Mouse (Mus musculus): ENCODE measurements around the gene Gon4l. TPM values are rescaled to one million over a fixed set of nuclear protein-coding genes. Genes with fewer than 3 reads are reported as not detected.
A peak's percentile ranks its signal among the peaks of the same experiment; 100 is the strongest.
"Not testable (repeated sequence)": the region's sequence is repeated elsewhere in the genome, so short reads cannot be mapped to it uniquely, and the experiment has no call there.

The Gon4l gene
- polyA plus RNA-seq, 1 experiment from 2014 or later = 13.6 TPM

- peak overlapping the region; percentile 47; the same call in 1 of the 2 replicates for H3K27ac ChIP-seq (replicated peaks; ENCODE audit: low read depth, low read length)
- WGBS = 9% methylated on average over 20 of the region's 28 CpGs
- not testable (repeated sequence) for H3K36me3 ChIP-seq (replicated peaks; ENCODE audit: control insufficient read depth, insufficient read depth, low read depth, low read length); H3K9me3 ChIP-seq (replicated peaks; ENCODE audit: control insufficient read depth, low read length); H3K27me3 ChIP-seq (ENCODE audit: control insufficient read depth, insufficient read depth, low read length); H3K4me1 ChIP-seq (ENCODE audit: control insufficient read depth, insufficient read depth, low read length)
- peak overlapping the region; percentile 13; the same call in 1 of the 2 replicates for H3K9ac ChIP-seq (replicated peaks; ENCODE audit: low read length)
- peak overlapping the region; percentile 18; the same call in 1 of the 2 replicates for H3K4me3 ChIP-seq (ENCODE audit: low read depth, low read length)
- DNase-seq (ENCODE audit: low spot score) (peak; percentile 48), ATAC-seq (replicated peaks; ENCODE audit: insufficient number of reproducible peaks, low FRiP score, low TSS enrichment, low read depth) (peak; percentile 77)
- H3K4me2 ChIP-seq (ENCODE audit: low read depth, low read length) = peak overlapping the region; percentile 36
Observed at GRCm38 (mm10) chr3:88831177-88832121, 3.6 kb upstream of the Gon4l start.

- not testable (repeated sequence) for H3K27me3 ChIP-seq (ENCODE audit: control insufficient read depth, insufficient read depth, low read length); H3K9ac ChIP-seq (replicated peaks; ENCODE audit: low read length); H3K4me3 ChIP-seq (ENCODE audit: low read depth, low read length); H3K4me1 ChIP-seq (ENCODE audit: control insufficient read depth, insufficient read depth, low read length); H3K4me2 ChIP-seq (ENCODE audit: low read depth, low read length); H3K9me3 ChIP-seq (replicated peaks; ENCODE audit: control insufficient read depth, low read length); H3K27ac ChIP-seq (replicated peaks; ENCODE audit: low read depth, low read length); H3K36me3 ChIP-seq (replicated peaks; ENCODE audit: control insufficient read depth, insufficient read depth, low read depth, low read length)
- ATAC-seq (replicated peaks; ENCODE audit: insufficient number of reproducible peaks, low FRiP score, low TSS enrichment, low read depth) = peak; percentile 37; the same call in 1 of the 2 replicates
- peak; percentile 75 for DNase-seq (ENCODE audit: low spot score)
- 2% methylated on average over 14 of the region's 14 CpGs for WGBS
Observed at GRCm38 (mm10) chr3:88832388-88832787, 2.6 kb upstream of the Gon4l start.

- H3K36me3 ChIP-seq (replicated peaks; ENCODE audit: control insufficient read depth, insufficient read depth, low read depth, low read length) = no peaks in the 10 kb centered on the region; the same call in 1 of the 2 replicates
- H3K4me3 ChIP-seq (ENCODE audit: low read depth, low read length) = no peak overlapping the region
- H3K9me3 ChIP-seq (replicated peaks; ENCODE audit: control insufficient read depth, low read length) = no peaks in the 10 kb centered on the region
- no peaks in the 10 kb centered on the region for H3K27me3 ChIP-seq (ENCODE audit: control insufficient read depth, insufficient read depth, low read length)
- no peak overlapping the region for H3K9ac ChIP-seq (replicated peaks; ENCODE audit: low read length)
- H3K4me2 ChIP-seq (ENCODE audit: low read depth, low read length) = no peak overlapping the region
- no peak overlapping the region for H3K27ac ChIP-seq (replicated peaks; ENCODE audit: low read depth, low read length)
- ATAC-seq (replicated peaks; ENCODE audit: insufficient number of reproducible peaks, low FRiP score, low TSS enrichment, low read depth) = no peak
- no peaks in the 10 kb centered on the region for H3K4me1 ChIP-seq (ENCODE audit: control insufficient read depth, insufficient read depth, low read length)
- 90% methylated on average over 4 of the region's 4 CpGs for whole genome bisulfite sequencing
- no peak for DNase-seq (ENCODE audit: low spot score)
Observed at GRCm38 (mm10) chr3:88849172-88849571, 14.1 kb downstream of the Gon4l start.

DNA sequence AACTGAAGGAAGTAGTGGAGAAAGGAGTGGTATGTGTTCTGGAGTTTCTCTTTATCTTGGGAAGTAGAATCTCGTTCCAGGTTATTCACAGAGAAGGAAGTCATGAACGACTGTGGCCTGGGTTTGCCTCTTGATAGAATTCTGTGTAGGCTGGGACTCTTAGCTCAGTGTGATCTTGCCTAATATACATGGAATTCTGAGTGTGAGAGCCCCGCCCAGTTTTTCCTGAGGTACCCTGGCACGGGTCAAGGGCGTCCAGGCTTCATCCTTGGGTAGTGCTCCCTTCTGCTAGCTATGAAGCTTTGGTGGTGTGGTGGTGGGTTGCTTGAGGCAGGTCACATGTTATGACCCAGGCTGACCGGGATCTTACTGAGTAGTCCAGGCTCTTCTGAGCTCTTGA, 20.8 kb downstream of the Gon4l start:
- Histone ChIP-seq H3K27ac (replicated peaks; ENCODE audit: low read depth, low read length) (no peak overlapping the region), H3K9ac (replicated peaks; ENCODE audit: low read length) (no peak overlapping the region), H3K36me3 (replicated peaks; ENCODE audit: control insufficient read depth, insufficient read depth, low read depth, low read length) (peaks cover 5% of the 10 kb centered on the region; the same call in 1 of the 2 replicates), H3K4me1 (ENCODE audit: control insufficient read depth, insufficient read depth, low read length) (no peaks in the 10 kb centered on the region), H3K4me3 (ENCODE audit: low read depth, low read length) (no peak overlapping the region), H3K27me3 (ENCODE audit: control insufficient read depth, insufficient read depth, low read length) (no peaks in the 10 kb centered on the region), H3K9me3 (replicated peaks; ENCODE audit: control insufficient read depth, low read length) (no peaks in the 10 kb centered on the region), H3K4me2 (ENCODE audit: low read depth, low read length) (no peak overlapping the region)
- DNase-seq (ENCODE audit: low spot score) = no peak
- WGBS = 89% methylated on average over 6 of the region's 6 CpGs
- ATAC-seq (replicated peaks; ENCODE audit: insufficient number of reproducible peaks, low FRiP score, low TSS enrichment, low read depth) = no peak

DNA sequence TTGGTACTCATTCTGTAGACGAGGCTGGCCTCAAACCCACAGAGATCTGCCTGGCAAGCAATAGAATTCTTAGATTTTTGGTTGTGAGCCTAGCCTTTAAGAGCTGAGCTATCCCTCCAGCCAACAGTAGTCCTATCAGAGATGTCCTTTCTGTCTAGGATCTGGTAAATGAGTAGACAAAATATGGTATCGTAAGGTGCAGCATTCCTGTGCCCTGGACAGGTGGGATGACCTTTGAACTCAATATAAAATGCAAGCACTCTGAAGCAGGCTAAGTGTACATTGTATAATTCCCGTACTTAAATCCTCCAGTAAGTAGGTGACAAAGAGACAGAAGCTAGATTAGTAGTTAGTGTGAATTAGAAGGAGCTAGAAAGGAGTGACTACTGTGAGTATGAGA, 27.1 kb downstream of the Gon4l start:
- Histone ChIP-seq H3K36me3 (replicated peaks; ENCODE audit: control insufficient read depth, insufficient read depth, low read depth, low read length) (peaks cover 6% of the 10 kb centered on the region; the same call in 1 of the 2 replicates), H3K4me3 (ENCODE audit: low read depth, low read length) (no peak overlapping the region), H3K9ac (replicated peaks; ENCODE audit: low read length) (no peak overlapping the region), H3K27ac (replicated peaks; ENCODE audit: low read depth, low read length) (no peak overlapping the region), H3K9me3 (replicated peaks; ENCODE audit: control insufficient read depth, low read length) (no peaks in the 10 kb centered on the region), H3K4me2 (ENCODE audit: low read depth, low read length) (no peak overlapping the region), H3K4me1 (ENCODE audit: control insufficient read depth, insufficient read depth, low read length) (no peaks in the 10 kb centered on the region), H3K27me3 (ENCODE audit: control insufficient read depth, insufficient read depth, low read length) (no peaks in the 10 kb centered on the region)
- 91% methylated on average over 3 of the region's 3 CpGs for WGBS
- DNase-seq (ENCODE audit: low spot score) (no peak), ATAC-seq (replicated peaks; ENCODE audit: insufficient number of reproducible peaks, low FRiP score, low TSS enrichment, low read depth) (no peak)

DNA sequence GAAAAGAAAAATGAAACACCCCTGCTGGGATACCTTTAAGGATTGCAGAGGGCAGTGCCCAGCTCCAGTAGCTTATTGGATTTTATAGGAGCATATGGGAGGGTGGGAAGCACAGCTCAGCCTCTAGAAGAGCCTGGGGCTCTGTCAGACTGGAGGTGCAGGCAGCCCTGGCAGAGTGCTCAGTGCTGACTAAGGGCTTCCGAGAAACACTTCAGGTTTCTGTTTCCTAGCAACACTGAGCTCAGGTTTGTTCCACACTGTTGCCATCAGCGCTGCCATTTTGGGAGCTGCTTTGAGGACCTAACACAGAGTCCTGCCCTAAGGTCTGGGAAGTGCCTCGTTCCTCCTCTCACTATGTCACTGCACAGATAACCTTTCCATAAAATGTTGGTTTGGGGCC, 31.7 kb downstream of the Gon4l start:
- H3K27ac ChIP-seq (replicated peaks; ENCODE audit: low read depth, low read length); H3K4me1 ChIP-seq (ENCODE audit: control insufficient read depth, insufficient read depth, low read length); H3K27me3 ChIP-seq (ENCODE audit: control insufficient read depth, insufficient read depth, low read length); H3K4me3 ChIP-seq (ENCODE audit: low read depth, low read length); H3K4me2 ChIP-seq (ENCODE audit: low read depth, low read length); H3K36me3 ChIP-seq (replicated peaks; ENCODE audit: control insufficient read depth, insufficient read depth, low read depth, low read length); DNase-seq (ENCODE audit: low spot score); ATAC-seq (replicated peaks; ENCODE audit: insufficient number of reproducible peaks, low FRiP score, low TSS enrichment, low read depth); H3K9ac ChIP-seq (replicated peaks; ENCODE audit: low read length); H3K9me3 ChIP-seq (replicated peaks; ENCODE audit: control insufficient read depth, low read length): not testable (repeated sequence)
- WGBS = no CpG with 5 or more reads among the region's 3 CpGs

GRCm38 (mm10) chr3:88867177-88867576, 32.1 kb downstream of the Gon4l start:
- not testable (repeated sequence) for H3K27me3 ChIP-seq (ENCODE audit: control insufficient read depth, insufficient read depth, low read length); H3K4me3 ChIP-seq (ENCODE audit: low read depth, low read length); H3K27ac ChIP-seq (replicated peaks; ENCODE audit: low read depth, low read length); DNase-seq (ENCODE audit: low spot score); H3K9ac ChIP-seq (replicated peaks; ENCODE audit: low read length); H3K36me3 ChIP-seq (replicated peaks; ENCODE audit: control insufficient read depth, insufficient read depth, low read depth, low read length); H3K4me1 ChIP-seq (ENCODE audit: control insufficient read depth, insufficient read depth, low read length); H3K4me2 ChIP-seq (ENCODE audit: low read depth, low read length); H3K9me3 ChIP-seq (replicated peaks; ENCODE audit: control insufficient read depth, low read length); ATAC-seq (replicated peaks; ENCODE audit: insufficient number of reproducible peaks, low FRiP score, low TSS enrichment, low read depth)
- no CpG with 5 or more reads among the region's 8 CpGs for WGBS

- WGBS = no CpG with 5 or more reads among the region's 4 CpGs
- H3K4me3 ChIP-seq (ENCODE audit: low read depth, low read length); H3K9ac ChIP-seq (replicated peaks; ENCODE audit: low read length); ATAC-seq (replicated peaks; ENCODE audit: insufficient number of reproducible peaks, low FRiP score, low TSS enrichment, low read depth); H3K27ac ChIP-seq (replicated peaks; ENCODE audit: low read depth, low read length); H3K4me2 ChIP-seq (ENCODE audit: low read depth, low read length); H3K9me3 ChIP-seq (replicated peaks; ENCODE audit: control insufficient read depth, low read length); H3K36me3 ChIP-seq (replicated peaks; ENCODE audit: control insufficient read depth, insufficient read depth, low read depth, low read length); DNase-seq (ENCODE audit: low spot score); H3K27me3 ChIP-seq (ENCODE audit: control insufficient read depth, insufficient read depth, low read length); H3K4me1 ChIP-seq (ENCODE audit: control insufficient read depth, insufficient read depth, low read length): not testable (repeated sequence)
Observed at GRCm38 (mm10) chr3:88868449-88868848, 33.4 kb downstream of the Gon4l start.
